Mouse (Mus musculus) E14TG2a.4 (cell line): ENCODE measurements at regions not wholly inside any gene's neighbourhood (a gene's known extent, or its start where the extent isn't known, plus 50 kb on each side); places are given as distances from the start of the nearest gene placed in this dataset.

ENCODE experiments used
- CTCF ChIP-seq: conservative IDR thresholded peaks from 2 replicates; pipeline ENCODE4 v1.5.1; 2014; ENCODE audit warnings: low read length
- NANOG ChIP-seq: IDR thresholded peaks from 2 replicates; pipeline ENCODE4 v1.6.1; 2014; ENCODE audit warnings: borderline replicate concordance, low read length, mixed read lengths

- TF ChIP-seq CTCF (no peak), NANOG (no peak)
Observed at GRCm38 (mm10) chr13:99075467-99075866, 91.1 kb upstream of the 1700024P04Rik start.
